Mouse (Mus musculus): ENCODE data around the gene Gm5089. TPM values are rescaled to one million over a fixed set of nuclear protein-coding genes. Genes with fewer than 3 reads are reported as not detected.

Gene Gm5089
- polyA plus RNA-seq, 1 experiment = not detected

- Histone ChIP-seq H3K4me1 (ENCODE audit: control insufficient read depth, insufficient read depth, low read length) (peaks cover 3% of the 10 kb centered on the region), H3K36me3 (ENCODE audit: control insufficient read depth, insufficient read depth, low read length) (no peaks in the 10 kb centered on the region), H3K27ac (ENCODE audit: control insufficient read depth, insufficient read depth, low read depth, low read length) (no peak overlapping the region), H3K27me3 (ENCODE audit: control insufficient read depth, insufficient read depth, low read length) (peaks cover 2% of the 10 kb centered on the region; the same call in 1 of the 2 replicates), H3K4me3 (ENCODE audit: control insufficient read depth, low read depth, low read length) (no peak overlapping the region)
- no peak for TF ChIP-seq POLR2A (IDR thresholded peaks at IDR 0.05; ENCODE audit: control insufficient read depth, low read depth, low read length)
- no peak; the same call in 1 of the 2 replicates for TF ChIP-seq CTCF (IDR thresholded peaks at IDR 0.05; ENCODE audit: control insufficient read depth, insufficient read depth, insufficient replicate concordance, low read depth, low read length)
Measured at GRCm38 (mm10) chr14:122453388-122453995, 2.6 kb upstream of the Gm5089 start.

- no peak overlapping the region for H3K27ac ChIP-seq (ENCODE audit: control insufficient read depth, insufficient read depth, low read depth, low read length)
Measured at GRCm38 (mm10) chr14:122452701-122453387, 1.9 kb upstream of the Gm5089 start.

GRCm38 (mm10) chr14:122451551-122452145 lies 733 bp upstream of the Gm5089 start:
- H3K27me3 ChIP-seq (ENCODE audit: control insufficient read depth, insufficient read depth, low read length) = peaks cover 2% of the 10 kb centered on the region; the same call in 1 of the 2 replicates
- no peak overlapping the region for H3K27ac ChIP-seq (ENCODE audit: control insufficient read depth, insufficient read depth, low read depth, low read length)
- peaks cover 3% of the 10 kb centered on the region for H3K4me1 ChIP-seq (ENCODE audit: control insufficient read depth, insufficient read depth, low read length)
- TF ChIP-seq POLR2A (IDR thresholded peaks at IDR 0.05; ENCODE audit: control insufficient read depth, low read depth, low read length) = no peak
- no peak for TF ChIP-seq CTCF (IDR thresholded peaks at IDR 0.05; ENCODE audit: control insufficient read depth, insufficient read depth, insufficient replicate concordance, low read depth, low read length)
- no peak overlapping the region for H3K4me3 ChIP-seq (ENCODE audit: control insufficient read depth, low read depth, low read length)
- H3K36me3 ChIP-seq (ENCODE audit: control insufficient read depth, insufficient read depth, low read length) = no peaks in the 10 kb centered on the region

More at GRCm38 (mm10) chr14:122452701-122453387, 1.9 kb upstream of the Gm5089 start:
- no peak for TF ChIP-seq CTCF (IDR thresholded peaks at IDR 0.05; ENCODE audit: control insufficient read depth, insufficient read depth, insufficient replicate concordance, low read depth, low read length)
- TF ChIP-seq POLR2A (IDR thresholded peaks at IDR 0.05; ENCODE audit: control insufficient read depth, low read depth, low read length) = no peak
- H3K4me3 ChIP-seq (ENCODE audit: control insufficient read depth, low read depth, low read length) = no peak overlapping the region
- peaks cover 3% of the 10 kb centered on the region for H3K4me1 ChIP-seq (ENCODE audit: control insufficient read depth, insufficient read depth, low read length)
- peaks cover 2% of the 10 kb centered on the region; the same call in 1 of the 2 replicates for H3K27me3 ChIP-seq (ENCODE audit: control insufficient read depth, insufficient read depth, low read length)
- no peaks in the 10 kb centered on the region for H3K36me3 ChIP-seq (ENCODE audit: control insufficient read depth, insufficient read depth, low read length)

DNA sequence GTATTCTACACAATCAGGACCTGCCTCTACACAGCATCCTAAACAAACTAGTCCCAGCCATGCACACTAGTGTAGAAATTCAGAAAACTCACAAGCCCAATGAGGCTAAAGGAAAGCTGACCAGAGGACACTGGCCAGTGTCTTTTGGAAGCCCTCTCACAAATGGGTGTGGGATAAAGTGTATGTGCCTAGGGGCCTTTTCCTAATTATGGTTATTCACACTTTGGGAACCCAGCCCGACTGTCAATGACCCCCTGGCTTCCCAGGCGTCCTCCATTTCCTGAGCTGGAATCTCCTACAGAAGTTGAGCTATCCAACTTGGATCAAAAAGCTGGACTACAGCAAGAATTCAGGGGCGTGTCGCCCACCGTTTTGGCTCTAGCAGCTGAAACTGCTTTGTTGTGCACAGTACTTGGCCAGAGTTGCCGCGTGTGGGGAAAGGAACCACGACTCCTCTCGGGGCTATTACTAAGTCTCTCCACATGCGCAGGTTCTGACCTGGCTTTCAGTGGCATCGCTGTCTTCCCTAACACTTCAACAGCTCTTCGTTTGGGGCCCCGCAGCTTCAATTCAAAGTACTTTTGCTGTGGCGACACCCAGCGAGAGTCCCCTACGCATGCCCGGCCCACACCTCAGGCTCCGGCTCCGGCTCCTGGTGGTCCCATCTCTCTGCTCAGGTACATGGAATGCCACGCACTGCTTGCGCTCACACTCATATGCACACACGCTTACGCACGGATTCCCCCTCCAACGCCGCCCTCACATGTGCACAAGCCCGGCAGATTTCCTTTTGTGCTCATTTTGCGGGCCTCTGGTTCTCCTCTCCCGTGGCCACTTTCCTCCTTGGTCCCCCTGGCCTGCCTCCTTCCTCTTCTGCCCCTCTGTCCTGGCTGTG lies 1.1 kb downstream of the Gm5089 start:
- H3K4me1 ChIP-seq (ENCODE audit: control insufficient read depth, insufficient read depth, low read length) = peaks cover 3% of the 10 kb centered on the region
- peaks cover 2% of the 10 kb centered on the region; the same call in 1 of the 2 replicates for H3K27me3 ChIP-seq (ENCODE audit: control insufficient read depth, insufficient read depth, low read length)
- no peaks in the 10 kb centered on the region for H3K36me3 ChIP-seq (ENCODE audit: control insufficient read depth, insufficient read depth, low read length)
- no peak overlapping the region for H3K27ac ChIP-seq (ENCODE audit: control insufficient read depth, insufficient read depth, low read depth, low read length)
- no peak for TF ChIP-seq CTCF (IDR thresholded peaks at IDR 0.05; ENCODE audit: control insufficient read depth, insufficient read depth, insufficient replicate concordance, low read depth, low read length)
- no peak for TF ChIP-seq POLR2A (IDR thresholded peaks at IDR 0.05; ENCODE audit: control insufficient read depth, low read depth, low read length)
- no peak overlapping the region for H3K4me3 ChIP-seq (ENCODE audit: control insufficient read depth, low read depth, low read length)

- no peaks in the 10 kb centered on the region for H3K27me3 ChIP-seq (ENCODE audit: control insufficient read depth, insufficient read depth, low read length)
- H3K27ac ChIP-seq (ENCODE audit: control insufficient read depth, insufficient read depth, low read depth, low read length) = no peak overlapping the region
Measured at GRCm38 (mm10) chr14:122436850-122437249, 14.1 kb downstream of the Gm5089 start.

DNA sequence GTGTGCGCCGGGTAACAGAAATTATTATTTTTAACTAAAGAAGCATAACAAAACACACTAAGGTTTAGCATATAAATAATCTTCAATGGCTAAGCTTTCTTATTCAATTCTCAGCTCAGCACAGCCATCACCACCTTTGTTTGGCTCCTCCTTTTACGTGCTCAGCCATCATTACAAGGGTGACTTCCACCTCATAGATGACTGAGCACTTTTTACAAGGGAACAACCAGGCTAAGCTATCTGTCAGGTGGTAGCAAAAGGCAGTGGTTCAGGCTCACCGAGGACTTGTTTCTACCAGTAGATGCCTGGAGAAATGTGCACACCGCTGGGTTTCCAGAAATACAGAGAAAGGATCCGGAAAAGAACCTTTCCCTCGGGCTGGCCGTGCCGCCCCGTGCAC lies 16.9 kb downstream of the Gm5089 start:
- TF ChIP-seq POLR2A (IDR thresholded peaks at IDR 0.05; ENCODE audit: control insufficient read depth, low read depth, low read length) (no peak), CTCF (IDR thresholded peaks at IDR 0.05; ENCODE audit: control insufficient read depth, insufficient read depth, insufficient replicate concordance, low read depth, low read length) (no peak)
- Histone ChIP-seq H3K36me3 (ENCODE audit: control insufficient read depth, insufficient read depth, low read length) (no peaks in the 10 kb centered on the region), H3K4me1 (ENCODE audit: control insufficient read depth, insufficient read depth, low read length) (no peaks in the 10 kb centered on the region), H3K27ac (ENCODE audit: control insufficient read depth, insufficient read depth, low read depth, low read length) (no peak overlapping the region), H3K27me3 (ENCODE audit: control insufficient read depth, insufficient read depth, low read length) (no peaks in the 10 kb centered on the region), H3K4me3 (ENCODE audit: control insufficient read depth, low read depth, low read length) (no peak overlapping the region)

More at GRCm38 (mm10) chr14:122436850-122437249, 14.1 kb downstream of the Gm5089 start:
- Histone ChIP-seq H3K36me3 (ENCODE audit: control insufficient read depth, insufficient read depth, low read length) (no peaks in the 10 kb centered on the region), H3K4me3 (ENCODE audit: control insufficient read depth, low read depth, low read length) (no peak overlapping the region), H3K4me1 (ENCODE audit: control insufficient read depth, insufficient read depth, low read length) (no peaks in the 10 kb centered on the region)
- TF ChIP-seq POLR2A (IDR thresholded peaks at IDR 0.05; ENCODE audit: control insufficient read depth, low read depth, low read length) (no peak), CTCF (IDR thresholded peaks at IDR 0.05; ENCODE audit: control insufficient read depth, insufficient read depth, insufficient replicate concordance, low read depth, low read length) (no peak)
